Mouse (Mus musculus) spleen, postnatal 10 days (tissue): ENCODE results near the gene Rabgap1l.

Experiments
- DNase-seq, 2 experiments: peaks; one replicate each; pipeline ENCODE4 v3.0.0; 2021 to 2022; ENCODE audit warnings: low spot score in 2 of 2

The Rabgap1l gene

DNA sequence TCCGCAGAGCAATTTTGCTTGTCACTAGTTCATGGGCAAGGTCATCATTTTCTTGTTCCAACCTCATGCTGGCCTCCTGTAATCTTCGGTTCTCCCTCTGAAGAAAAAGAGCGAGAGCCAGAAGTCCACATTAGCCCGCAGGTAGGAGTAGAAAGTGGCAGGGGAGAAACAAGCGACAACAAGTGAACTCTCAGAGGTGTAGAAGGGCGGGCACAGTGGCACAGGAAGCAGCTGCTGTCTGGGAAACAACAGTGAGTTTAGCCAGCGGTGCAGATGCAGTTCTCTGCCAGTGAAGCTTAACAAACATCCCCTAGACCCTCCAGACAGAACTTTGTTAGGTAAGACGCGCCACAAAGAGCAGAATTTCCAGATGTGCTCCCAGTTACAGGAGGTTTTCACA is 545.5 kb downstream of the Rabgap1l start:
- peak in 1 of 2 experiments; percentile 58 for DNase-seq

DNA sequence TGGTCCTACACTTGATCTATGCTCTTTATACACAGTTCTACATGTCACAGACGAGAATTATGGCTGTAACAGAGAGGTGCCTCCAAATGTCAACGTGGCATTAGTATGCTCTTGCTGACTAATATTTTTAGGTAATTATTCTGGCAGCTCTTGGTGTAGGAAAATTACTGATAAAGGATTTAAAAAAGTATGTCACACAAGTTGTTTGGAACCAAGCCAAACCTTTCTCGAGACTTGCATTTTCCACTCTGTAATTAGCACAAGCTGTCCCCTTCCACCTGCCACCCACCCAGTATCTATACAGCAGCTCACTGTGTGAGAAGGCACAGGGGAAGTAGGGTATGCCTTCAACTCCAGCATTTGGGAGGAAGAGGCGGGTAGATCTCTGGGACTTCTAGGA is 546.2 kb downstream of the Rabgap1l start:
- no peak for DNase-seq

DNA sequence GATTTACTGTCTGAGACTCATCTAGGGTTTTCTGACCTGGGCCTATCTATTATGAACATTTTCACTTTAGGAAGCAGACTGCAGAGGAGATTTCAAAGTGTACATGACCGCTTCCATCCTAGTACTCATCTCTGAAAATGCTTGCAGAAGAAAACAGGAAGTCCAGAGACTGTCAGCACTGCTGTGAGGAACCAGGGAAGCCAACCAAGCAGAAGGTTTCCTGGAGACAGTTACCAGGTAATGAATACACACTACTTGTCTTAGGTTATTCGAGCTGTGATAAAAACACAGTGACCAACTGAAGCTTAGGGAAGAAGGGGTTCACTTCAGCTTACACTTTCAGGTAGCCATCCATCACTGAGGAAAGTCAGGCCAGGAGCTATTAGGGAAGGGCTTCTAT is 547.1 kb downstream of the Rabgap1l start:
- DNase-seq = peak in 1 of 2 experiments; percentile 25

DNA sequence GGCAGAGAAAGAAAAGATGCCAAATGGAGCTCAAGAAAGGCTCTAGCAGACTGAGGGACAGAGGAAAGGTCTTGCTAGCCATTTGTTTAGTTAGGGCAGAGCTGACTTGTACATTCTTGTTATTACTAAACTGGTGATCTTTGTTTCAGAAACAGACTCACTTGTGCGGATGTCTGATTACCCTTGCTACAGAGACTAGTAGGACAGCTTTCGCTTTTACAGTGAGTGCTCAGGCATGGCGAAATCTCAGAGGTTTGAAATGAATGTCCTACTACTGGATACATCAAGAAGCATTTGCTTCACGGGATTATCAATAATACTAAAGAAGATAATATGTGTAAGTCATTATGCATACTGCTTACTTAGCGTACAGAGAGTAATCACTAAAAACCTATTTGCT is 548.3 kb downstream of the Rabgap1l start:
- DNase-seq = no peak

DNA sequence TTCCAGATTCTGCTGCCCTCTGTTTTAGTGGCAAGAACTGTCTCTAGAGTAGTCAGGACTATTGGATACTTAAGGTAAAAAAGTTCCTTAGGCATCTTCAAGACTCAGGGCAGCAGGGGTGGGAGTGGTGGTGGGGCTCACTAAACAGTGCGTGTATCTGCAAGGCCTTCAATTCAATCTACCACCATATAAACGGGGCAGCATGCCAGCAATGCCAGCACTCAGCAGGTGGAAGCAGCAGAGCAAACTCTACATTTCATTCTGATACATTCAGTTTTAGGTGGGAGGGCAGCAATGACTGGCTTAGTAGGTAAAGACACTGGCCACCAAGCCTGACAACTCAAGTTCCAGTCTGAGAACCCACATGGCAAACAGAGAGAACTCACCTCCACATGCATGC is 552.9 kb downstream of the Rabgap1l start:
- DNase-seq = no peak

DNA sequence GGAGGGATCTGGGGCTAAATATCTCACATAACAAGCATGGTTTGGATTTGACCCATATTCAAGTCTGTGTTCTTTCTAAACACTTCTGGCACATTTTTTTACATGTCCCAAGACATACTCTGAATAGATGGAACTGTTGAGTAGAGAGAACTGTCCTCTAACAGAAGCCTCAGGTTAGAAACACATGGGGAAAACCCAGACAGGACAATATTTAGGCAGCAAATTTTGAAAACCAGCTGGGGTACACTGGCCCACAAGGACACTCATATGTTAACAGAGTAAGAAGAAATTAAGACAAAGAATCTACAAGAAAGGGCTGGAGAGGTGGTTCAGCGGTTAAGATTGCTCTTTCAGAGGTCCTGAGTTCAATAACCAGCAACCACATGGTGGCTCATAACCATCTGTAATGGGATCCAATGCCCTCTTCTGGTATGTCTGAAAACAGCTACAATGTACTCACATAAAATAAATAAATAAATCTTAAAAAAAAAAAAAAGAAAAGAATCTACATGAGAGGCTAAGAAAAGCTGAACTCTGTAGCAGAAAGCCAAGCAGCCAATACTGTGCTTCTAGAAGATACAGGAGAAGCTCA is 554.1 kb downstream of the Rabgap1l start:
- no peak for DNase-seq

DNA sequence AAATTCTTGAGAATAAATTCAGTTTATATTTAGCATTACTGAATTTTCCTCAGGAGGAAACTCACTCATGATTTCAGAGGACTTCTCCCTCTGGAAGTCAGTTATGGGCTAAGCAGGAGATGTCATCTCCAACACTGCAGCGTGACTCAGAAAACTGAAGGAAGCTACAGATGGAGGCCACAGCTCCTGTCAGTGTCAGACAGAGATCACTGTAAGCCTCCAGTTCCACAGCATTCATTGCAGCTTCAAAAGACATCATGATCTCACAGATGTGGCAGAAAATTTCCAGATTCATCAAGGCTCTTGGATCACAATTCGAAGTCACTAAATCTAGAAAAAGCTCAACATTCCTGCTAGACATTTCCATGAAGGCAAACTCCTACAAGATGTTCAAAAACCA is 555.0 kb downstream of the Rabgap1l start:
- DNase-seq = no peak

DNA sequence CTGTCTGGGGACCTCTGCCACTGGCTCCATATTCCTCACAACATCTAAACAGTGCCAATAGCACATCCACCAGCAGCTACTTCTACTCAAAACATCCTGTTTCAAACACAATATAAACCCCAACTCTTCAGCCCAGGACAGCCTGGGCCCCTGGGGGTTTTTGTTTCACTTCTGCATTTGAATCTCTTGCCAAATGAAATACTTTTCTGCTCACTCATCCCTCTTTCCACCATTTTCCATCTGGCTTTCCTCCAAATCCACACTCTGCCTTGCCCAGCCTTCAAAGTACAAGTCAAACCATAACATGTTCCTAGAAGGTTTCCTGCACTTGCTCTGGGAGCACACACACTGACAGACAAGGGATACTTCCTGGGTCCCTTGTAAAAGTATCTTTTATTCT is 559.1 kb downstream of the Rabgap1l start:
- DNase-seq = peak in 1 of 2 experiments; percentile 57

DNA sequence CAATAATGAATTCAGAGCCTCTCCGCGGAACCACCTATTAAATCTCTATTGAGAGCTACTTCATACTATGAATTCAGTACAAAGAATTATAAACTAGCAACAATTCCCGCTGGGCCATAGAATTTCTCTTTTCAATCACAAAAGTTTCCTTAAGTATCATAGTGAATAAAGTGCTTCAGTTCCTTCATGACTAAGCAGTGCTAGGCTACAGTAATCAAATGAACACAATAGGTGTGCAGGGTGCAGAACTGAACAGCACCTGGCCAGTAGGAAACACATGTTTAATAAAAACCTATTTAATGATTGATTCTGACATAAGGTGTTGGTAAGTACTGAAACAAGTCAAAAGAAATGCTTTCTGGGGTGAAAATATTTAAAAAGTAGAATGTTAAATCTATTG is 560.9 kb downstream of the Rabgap1l start:
- no peak for DNase-seq

DNA sequence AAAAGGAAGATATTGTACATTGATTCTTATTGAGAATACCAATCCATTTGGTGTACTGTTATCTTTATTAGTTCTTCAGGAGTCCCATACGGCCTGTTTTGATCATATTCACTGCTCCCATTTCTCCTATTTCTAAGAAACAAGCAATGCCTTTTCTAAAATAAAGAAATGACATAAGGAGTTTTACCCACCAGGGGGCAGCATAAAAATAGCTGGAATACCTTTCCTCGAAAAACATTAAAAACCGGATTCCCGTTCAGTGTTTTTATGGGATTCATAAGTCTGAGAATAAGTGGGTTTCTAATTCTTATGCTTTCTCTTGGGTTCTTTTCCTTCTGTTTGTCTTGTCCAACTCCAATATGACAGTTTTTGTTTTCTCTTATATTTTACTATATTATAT is 562.0 kb downstream of the Rabgap1l start:
- DNase-seq = no peak

DNA sequence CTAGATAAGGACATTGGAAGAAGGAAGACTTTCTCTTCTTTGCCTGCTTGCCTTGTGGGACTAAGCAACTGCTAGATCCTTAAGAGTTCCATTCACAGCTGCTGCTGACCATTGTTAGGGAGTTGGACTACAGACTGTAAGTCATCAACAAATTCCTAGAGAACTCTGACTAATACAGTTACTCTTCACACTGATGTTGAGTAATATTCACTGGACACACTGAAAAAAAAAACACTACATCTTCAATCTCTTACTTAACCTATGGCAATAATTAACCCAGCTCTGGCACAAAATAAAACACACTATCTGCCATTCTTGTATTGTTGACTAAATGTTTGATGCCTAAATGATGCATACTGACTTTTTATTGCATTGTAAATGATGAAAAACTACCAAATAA is 565.2 kb downstream of the Rabgap1l start:
- DNase-seq = no peak

DNA sequence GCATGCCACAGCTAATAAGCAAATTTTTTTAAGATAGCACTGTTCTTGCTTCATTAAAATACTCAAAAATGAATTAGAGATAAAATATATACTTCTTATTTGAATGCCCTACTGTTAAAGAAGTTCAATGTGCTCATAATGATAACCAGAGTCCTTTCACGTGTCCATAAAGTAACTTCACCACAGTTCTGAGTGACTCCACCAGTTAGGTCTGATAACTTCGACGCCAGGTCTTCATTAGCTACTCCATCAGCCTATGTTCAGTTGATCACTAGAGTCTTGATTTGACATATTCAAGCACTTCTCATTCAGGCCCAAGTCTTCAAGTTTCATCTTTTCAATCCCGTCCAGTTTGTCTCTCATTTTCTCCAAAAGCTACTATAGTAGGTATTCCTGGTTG is 565.8 kb downstream of the Rabgap1l start:
- DNase-seq = no peak

DNA sequence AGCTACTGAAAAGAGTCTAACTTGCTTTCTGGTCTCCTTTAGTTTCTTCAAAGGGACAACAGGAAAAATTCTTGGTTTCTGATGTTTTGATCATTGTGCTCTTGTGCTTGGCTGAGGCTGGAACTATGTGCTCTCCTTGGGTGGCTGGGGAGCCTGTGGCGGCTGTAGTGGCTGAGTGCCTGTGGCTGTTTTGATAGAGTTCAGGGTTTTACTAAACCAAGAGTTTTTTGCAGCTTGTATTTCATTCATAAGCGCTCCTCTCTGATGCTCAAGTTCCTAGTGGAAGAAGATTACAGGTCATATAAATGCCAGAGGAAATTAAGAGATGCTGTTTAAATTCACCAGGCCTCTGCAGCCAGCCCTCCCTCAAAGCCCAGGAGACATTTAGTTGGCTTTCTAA is 568.9 kb downstream of the Rabgap1l start:
- DNase-seq = no peak

DNA sequence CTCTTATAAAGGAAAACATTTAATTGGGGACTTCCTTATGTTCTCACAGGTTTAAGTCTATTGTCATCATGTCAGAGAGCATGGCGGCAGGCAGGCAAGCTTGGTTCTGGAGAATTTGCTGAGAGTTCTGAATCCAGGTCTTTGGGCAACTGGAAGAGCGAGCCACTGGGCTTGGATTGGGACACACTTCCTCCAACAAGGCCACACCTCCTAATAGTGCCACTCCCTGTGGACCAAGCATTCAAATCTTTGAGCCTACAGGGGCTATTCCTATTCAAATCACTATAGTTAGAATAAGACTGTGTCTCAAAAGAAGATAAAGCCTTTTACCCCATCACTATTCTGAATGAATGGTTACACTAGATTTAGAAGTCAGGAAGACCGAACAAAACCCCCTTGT is 575.1 kb downstream of the Rabgap1l start:
- no peak for DNase-seq

DNA sequence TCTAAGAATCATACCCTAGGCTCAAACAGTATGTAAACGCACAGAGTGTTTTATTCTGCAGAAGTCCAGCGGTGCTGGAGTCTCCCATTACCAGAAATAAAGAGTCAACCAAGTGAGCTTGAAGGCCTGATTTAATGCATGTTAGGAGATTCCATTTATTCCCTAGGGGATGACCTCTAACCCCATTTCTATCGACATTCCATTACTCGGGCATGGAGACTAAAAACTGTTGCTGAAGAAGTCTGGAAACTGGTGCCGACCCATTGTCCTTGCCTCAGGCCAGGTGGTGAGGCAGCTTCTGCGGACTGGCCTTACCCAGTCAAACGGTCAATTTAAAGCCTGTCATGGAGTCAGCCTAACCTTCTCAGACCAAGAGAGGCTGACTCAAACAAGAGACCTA is 578.8 kb downstream of the Rabgap1l start:
- DNase-seq = no peak

DNA sequence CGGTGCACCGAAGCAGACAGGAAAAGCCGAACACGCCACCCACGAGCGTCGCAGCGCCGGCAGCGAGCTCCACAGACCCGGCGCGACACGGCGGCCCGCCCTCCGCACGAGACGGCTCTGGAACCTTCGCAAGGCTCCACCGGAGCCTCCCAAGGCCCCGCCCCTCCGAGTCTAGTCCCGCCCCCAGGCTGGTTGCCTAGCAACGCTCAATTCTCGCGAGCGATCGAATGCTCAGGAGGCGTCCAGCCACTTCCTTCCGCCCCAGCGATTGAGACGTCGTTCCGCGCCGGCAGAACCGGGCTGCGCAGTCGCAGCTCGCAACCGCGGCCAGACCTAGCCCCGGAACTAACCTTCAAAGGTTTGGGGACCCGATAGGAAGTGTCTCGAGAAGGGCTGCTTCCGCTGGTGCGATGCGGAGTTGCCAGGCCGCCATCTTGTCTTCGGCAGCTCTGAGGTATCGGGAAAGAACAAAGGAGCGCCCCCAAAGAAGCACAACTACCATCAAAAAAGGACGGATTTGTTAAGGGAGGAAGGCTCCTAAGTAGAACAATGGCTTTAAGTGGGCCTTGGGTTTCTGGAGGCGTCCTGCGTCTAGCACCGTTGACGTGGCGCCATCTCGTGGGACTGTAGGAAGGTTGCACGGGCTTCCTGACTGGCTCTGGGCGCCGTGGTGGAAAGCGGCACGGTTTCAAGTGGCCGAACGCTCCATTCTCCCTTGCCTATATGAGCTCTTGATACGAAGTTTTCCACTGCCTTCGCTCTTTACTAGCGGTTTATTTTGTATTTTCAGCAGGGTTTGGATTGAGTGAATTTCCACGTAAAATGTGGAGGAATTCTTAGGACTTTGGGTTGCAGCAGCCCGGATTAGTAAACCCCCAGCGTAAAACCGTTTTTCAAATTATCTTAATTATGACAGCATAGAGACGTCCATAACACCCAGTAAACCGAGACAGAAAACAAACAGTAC is 580.0 kb downstream of the Rabgap1l start, which contains the start of gene Cacybp:
Gene Cacybp, minus strand, starts transcription at position 173 of the 967 bp plus-strand sequence.
- peak; percentile 100 for DNase-seq

DNA sequence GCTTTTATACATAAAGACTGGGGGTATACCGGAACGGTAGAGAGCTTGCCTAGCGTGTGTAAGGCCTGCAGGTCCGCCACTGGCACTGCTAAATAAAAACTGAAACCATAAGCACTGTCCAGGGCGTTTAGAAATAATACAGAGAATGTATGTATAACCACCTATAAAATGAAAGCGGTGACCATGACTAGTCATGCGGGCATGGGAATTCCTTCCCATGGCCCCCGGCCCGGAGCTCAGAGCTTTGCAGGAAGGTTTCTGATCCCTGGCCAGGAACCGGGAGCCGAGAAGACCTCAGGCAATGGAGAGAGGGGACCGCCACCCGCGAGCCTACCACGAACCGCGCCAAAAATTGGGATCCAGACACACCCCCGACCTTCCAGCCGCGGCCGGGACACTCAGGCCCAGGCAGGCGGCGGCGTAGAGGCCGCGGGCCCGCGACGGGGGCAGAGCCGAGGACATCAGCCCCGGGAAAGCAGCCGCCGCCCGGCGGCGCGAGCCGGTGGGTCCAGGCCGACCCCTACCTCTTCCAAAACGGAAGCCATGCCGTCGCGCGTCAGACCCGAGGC is 580.8 kb downstream of the Rabgap1l start:
- DNase-seq = no peak

DNA sequence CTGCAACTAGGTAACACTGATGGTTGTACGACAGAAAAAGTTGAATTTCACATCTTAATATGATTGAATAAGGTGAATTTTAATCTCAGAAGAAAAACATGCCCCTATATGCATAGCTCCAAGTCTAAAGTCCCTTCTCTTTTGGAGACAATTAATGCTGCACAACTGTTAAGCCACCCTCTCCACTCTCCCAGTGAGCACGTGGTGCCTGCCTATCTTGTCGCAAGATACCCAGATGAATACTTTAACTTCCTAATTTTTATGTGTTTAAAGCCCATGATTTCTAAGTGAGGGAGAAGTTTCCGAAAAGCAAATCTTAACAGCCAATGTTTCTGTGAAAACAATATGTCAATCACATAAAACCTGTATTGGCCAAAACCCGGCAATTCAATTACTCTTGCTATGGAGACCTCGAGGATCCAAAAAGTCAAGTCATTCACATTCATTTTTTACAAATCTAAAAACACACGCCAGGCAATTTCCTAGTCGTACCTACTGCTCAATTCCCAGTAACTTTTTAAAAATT is 581.4 kb downstream of the Rabgap1l start:
- DNase-seq = no peak

DNA sequence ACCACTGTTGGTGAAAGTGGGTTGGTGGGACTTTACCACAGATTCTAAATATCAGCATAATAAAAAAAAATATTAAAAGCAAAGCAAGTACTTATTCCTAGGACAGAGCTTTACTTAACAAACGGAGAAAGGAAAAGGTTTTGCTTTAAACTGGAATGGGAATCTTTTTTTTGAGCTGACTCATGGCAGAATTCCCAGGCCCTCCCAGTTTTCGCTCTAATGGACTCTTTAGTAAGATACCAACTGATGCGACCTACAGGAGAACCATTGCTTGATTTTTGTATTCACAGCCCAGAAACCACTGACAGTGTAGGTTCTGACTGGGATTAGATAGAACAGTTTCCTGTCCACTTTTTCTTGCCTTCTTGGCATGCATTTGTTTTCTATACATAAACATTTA is 582.4 kb downstream of the Rabgap1l start:
- DNase-seq = no peak

DNA sequence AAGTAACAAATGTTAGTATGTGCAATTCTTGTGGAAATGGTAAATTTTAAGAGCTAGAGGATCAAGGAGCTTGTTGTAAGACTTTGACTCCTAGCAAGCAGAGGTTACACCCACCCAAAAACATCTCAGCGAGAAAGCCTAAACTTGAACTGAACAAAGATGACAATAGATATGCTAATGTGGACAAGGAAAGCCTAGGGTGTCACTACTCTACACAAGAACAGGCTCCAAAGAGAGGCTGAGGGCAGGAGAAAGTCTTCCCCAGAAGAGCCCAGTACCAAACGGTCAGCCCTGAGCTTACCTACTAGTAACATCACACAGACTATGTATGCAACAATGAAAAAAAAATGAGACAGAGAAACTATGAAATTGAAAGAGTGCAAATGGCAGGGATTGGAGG is 583.2 kb downstream of the Rabgap1l start:
- no peak for DNase-seq

DNA sequence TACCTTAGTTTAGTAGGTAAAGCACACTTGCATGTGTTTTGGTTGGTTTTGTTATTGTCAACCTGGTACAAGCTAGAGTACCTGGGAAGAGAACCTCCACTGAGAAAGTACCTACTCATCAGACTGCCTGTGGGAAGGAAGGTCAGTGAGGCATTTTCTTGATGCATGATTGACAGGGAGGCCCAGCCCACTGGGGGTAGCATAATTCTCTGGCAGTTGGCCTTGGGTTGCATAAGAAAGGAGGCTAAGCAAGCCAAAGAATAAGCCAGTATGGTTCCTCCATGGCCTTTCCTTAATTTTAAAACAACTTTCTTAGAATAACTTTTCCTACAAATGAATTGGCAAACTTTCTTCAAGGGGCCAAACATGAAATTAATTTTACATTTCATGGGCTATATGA is 587.5 kb downstream of the Rabgap1l start:
- no peak for DNase-seq

DNA sequence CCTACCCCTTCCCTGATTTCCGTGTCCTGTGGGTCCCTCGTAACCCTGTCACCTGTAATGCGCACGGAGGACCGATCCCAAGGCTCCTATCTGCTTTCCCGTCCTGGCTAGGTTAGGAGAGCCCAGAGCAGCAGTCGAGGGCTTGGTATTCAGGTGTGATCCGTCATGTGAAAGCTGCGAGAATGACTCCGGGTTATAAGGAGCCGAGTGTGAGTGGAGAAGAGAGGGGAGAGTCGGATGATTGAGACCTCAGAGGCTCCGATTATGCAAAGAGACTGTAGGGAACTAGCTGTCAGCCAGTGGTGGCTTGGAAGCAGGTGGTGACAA is 597.7 kb downstream of the Rabgap1l start:
- DNase-seq = no peak
